Mouse (Mus musculus) hindbrain, embryonic 14.5 days (tissue): ENCODE results near the gene Ankrd52. TPM values are rescaled to one million over a fixed set of nuclear protein-coding genes. Genes with fewer than 3 reads are reported as not detected.

Experiments
- ATAC-seq: fragments of 200-750 bp; cut with Nextera tagmentation; 2 replicates; pipeline ENCODE4 v1.8.0; 2017; ENCODE audit warnings: moderate number of reproducible peaks, mild to moderate bottlenecking, moderate TSS enrichment, moderate library complexity; ENCODE audit not compliant: low FRiP score
- DNase-seq: peaks from one replicate; pipeline ENCODE4 v3.0.0-alpha.2; 2015; ENCODE audit warnings: low spot score
- H3K27ac ChIP-seq: fragments of 300-500 bp; sonication (generic); 2 replicates; pipeline ENCODE4 v1.5.1; 2014; ENCODE audit warnings: mild to moderate bottlenecking, moderate library complexity
- H3K27me3 ChIP-seq: fragments of 300-500 bp; sonication (generic); 2 replicates; pipeline ENCODE4 v1.6.1; 2014; ENCODE audit warnings: mild to moderate bottlenecking, low read length, mixed read lengths; ENCODE audit not compliant: control insufficient read depth, insufficient read depth
- H3K36me3 ChIP-seq: fragments of 300-500 bp; sonication (generic); replicated peaks from 2 replicates; pipeline ENCODE4 v1.6.1; 2014; ENCODE audit not compliant: control insufficient read depth, insufficient read depth
- H3K4me1 ChIP-seq: fragments of 300-500 bp; sonication (generic); replicated peaks from 2 replicates; pipeline ENCODE4 v1.6.1; 2014; ENCODE audit warnings: antibody characterized with exemption, low read length, mixed read lengths; ENCODE audit not compliant: control insufficient read depth, insufficient read depth
- H3K4me2 ChIP-seq: fragments of 300-500 bp; sonication (generic); replicated peaks from 2 replicates; pipeline ENCODE4 v1.6.1; 2014; ENCODE audit warnings: mild to moderate bottlenecking, moderate library complexity
- H3K4me3 ChIP-seq: fragments of 300-500 bp; sonication (generic); replicated peaks from 2 replicates; pipeline ENCODE4 v1.5.1; 2014; ENCODE audit warnings: mild to moderate bottlenecking, low read length
- H3K9ac ChIP-seq: fragments of 300-500 bp; sonication (generic); 2 replicates; pipeline ENCODE4 v1.6.1; 2014
- H3K9me3 ChIP-seq: fragments of 300-500 bp; sonication (generic); 2 replicates; pipeline ENCODE4 v1.6.1; 2016; ENCODE audit warnings: low read length; ENCODE audit not compliant: control insufficient read depth
- WGBS: fragments of 180-500 bp; shearing (Covaris S2); extraction: QIAGEN DNeasy Blood & Tissue Kit; methylation state at CpG from one replicate; pipeline ENCODE4 v1.1.7; 2014; 5-methylcytosine and 5-hydroxymethylcytosine counted together
- polyA plus RNA-seq: library from polyadenylated mRNA; unstranded; fragments of >200 nt; fragmentation: Nextera tagmentation; extraction: Ambion mirVana; gene quantifications from 2 replicates; pipeline ENCODE4 v1.2.1, GENCODE M21; 2014

Gene Ankrd52
- polyA plus RNA-seq, 1 experiment from 2014 or later: 13.0 TPM

DNA sequence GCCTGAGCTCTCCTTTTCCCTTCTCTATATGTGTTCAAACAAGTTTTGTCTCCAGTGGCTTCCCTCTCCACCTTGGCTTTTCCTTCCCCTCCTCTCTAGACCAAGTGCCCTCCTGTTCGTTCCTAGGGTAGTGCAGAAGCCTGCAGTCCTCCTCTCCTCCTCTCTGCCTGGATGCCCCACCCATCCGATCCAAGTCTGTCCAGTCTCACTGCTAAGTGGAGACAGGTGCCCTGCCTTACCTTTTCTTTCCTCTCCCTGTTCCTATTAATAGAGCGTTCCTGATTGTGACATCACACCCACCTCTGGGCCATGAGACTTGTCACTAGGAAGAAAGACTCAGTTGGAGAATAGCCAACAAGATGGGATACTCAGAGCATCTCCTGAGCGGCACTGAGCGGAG, 37.9 kb downstream of the Ankrd52 start:
- Histone ChIP-seq H3K4me3 (no peak overlapping the region), H3K27ac (no peak overlapping the region), H3K4me2 (no peak overlapping the region), H3K4me1 (peaks cover 31% of the 10 kb centered on the region), H3K36me3 (peaks cover 53% of the 10 kb centered on the region), H3K9ac (no peak overlapping the region), H3K27me3 (no peaks in the 10 kb centered on the region), H3K9me3 (no peaks in the 10 kb centered on the region)
- no peak for ATAC-seq
- no peak for DNase-seq
- WGBS: 95% methylated on average over 5 of the region's 5 CpGs

DNA sequence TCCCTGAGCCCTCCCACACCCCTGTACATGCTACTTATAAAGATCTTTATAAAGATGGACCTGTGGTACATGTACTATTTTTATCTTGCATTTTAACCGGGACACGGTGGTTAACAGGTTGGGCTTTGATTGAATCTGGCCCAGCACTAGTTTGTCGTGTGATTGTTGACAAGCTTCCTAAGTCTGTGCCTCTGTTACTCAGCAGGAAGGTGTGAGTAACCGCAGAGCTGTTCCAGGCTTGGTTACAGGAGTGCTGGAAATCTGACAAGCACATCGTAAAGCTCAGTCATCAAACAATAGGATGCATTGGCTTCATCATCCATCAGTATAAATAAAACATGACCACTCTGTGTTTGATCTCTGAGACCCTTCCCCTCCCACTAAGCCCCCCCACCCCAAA, 45.5 kb downstream of the Ankrd52 start:
- peaks cover 97% of the 10 kb centered on the region for H3K36me3 ChIP-seq
- no peak for ATAC-seq

DNA sequence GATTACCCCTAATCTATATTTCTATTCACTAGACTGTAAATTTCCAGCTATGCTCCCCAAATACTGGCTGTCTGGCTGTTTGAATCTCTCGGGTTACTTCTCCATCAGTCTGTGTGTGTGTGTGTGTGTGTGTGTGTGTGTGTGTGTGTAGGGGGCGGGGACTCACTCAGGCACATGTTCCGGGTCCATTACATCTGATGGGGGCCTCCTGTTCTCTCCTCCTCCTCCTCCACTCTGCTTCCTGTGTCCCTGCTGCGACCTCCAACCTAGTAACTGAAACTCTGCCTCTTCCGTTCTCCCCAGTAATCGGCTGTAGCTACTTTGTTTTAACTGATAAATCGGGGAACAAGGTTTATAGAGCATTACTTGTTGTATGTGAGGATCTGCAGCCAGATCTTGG, 47.7 kb downstream of the Ankrd52 start:
- no peaks in the 10 kb centered on the region for H3K9me3 ChIP-seq
- no peak overlapping the region for H3K4me3 ChIP-seq
- ATAC-seq (no peak), DNase-seq (no peak)
- H3K4me2 ChIP-seq: no peak overlapping the region
- peaks cover 90% of the 10 kb centered on the region for H3K36me3 ChIP-seq
- 81% methylated on average over 7 of the region's 7 CpGs for WGBS
- no peak overlapping the region for H3K9ac ChIP-seq
- no peak overlapping the region for H3K27ac ChIP-seq
- H3K27me3 ChIP-seq: no peaks in the 10 kb centered on the region
- H3K4me1 ChIP-seq: no peaks in the 10 kb centered on the region

More for the DNA sequence above, 45.5 kb downstream of the Ankrd52 start:
- Histone ChIP-seq H3K27ac (no peak overlapping the region), H3K4me2 (no peak overlapping the region), H3K9ac (no peak overlapping the region), H3K4me1 (no peaks in the 10 kb centered on the region), H3K9me3 (no peaks in the 10 kb centered on the region), H3K4me3 (no peak overlapping the region), H3K27me3 (no peaks in the 10 kb centered on the region)
- WGBS: 82% methylated on average over 5 of the region's 5 CpGs
- no peak for DNase-seq

DNA sequence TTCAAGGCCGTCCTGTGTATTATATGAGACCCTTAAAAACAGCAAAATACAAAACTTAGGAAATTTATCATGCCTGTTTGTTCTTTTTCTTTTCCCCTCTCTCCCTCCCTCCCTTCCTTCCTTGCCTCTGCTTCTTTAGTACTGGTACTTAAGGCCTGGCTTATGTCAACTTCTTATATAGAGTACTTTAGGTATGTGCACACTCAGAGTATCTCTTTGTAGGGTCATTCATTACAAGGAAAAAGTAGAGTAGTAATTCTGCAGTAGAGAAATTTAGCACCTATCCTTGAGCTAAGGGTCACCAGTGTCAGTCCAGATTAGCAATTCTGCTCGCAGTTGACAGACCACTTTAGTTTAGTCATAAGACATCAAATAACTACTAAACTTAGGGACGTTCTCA, 48.3 kb downstream of the Ankrd52 start:
- no peaks in the 10 kb centered on the region for H3K9me3 ChIP-seq
- no peak overlapping the region for H3K27ac ChIP-seq
- no peak overlapping the region for H3K4me3 ChIP-seq
- H3K4me2 ChIP-seq: no peak overlapping the region
- WGBS: 97% methylated on average over 3 of the region's 3 CpGs
- H3K4me1 ChIP-seq: no peaks in the 10 kb centered on the region
- H3K36me3 ChIP-seq: peaks cover 90% of the 10 kb centered on the region
- no peaks in the 10 kb centered on the region for H3K27me3 ChIP-seq
- H3K9ac ChIP-seq: no peak overlapping the region
- ATAC-seq (no peak), DNase-seq (no peak)

DNA sequence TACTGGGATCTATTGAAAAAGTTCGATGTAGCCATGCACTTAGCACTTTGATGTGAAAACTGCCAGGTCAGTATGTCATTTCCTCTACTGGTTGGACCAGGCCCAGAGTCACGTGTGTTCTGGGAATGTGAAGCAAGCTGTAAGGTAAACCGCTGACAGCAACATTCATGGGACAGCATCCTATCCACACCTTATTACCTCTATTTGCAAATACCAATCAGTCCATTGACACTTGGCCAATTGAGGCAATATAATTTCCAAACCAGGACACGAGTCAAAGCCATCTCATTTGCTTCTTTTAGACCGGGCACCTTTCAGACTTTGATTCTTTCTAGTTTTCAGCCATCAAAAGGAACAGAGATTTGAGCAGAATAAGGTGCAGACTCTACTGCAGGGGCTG, 52.1 kb downstream of the Ankrd52 start:
- Histone ChIP-seq H3K27ac (no peak overlapping the region), H3K4me2 (no peak overlapping the region), H3K4me3 (no peak overlapping the region), H3K27me3 (no peaks in the 10 kb centered on the region), H3K9me3 (no peaks in the 10 kb centered on the region), H3K4me1 (no peaks in the 10 kb centered on the region), H3K36me3 (peaks cover 85% of the 10 kb centered on the region), H3K9ac (no peak overlapping the region)
- WGBS: 94% methylated on average over 5 of the region's 5 CpGs
- DNase-seq: no peak
- ATAC-seq: no peak

DNA sequence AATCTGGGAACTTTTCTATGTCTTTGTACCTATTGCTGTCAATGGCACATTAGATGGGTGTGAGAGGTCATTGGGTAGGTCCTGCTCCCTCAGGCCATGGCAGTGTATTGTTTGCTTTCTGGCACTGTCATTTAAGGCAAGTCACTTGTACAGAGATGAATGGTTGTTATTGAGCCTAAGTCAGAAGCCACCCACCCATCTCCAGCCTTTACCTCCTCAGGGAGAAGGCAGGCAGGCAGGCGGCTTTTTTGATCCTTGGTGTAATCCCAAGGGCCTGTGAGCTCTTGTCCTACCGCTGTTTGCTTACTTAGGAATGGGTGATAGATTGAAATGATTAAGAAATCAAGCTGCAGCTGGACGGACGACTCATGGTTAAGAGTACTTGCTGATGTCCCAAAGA, 52.5 kb downstream of the Ankrd52 start:
- DNase-seq (no peak), ATAC-seq (no peak)
- H3K4me3 ChIP-seq: no peak overlapping the region
- H3K27me3 ChIP-seq: no peaks in the 10 kb centered on the region
- no peak overlapping the region for H3K27ac ChIP-seq
- H3K9me3 ChIP-seq: no peaks in the 10 kb centered on the region
- H3K4me1 ChIP-seq: no peaks in the 10 kb centered on the region
- H3K36me3 ChIP-seq: peaks cover 85% of the 10 kb centered on the region
- no peak overlapping the region for H3K9ac ChIP-seq
- WGBS: 88% methylated on average over 4 of the region's 4 CpGs
- no peak overlapping the region for H3K4me2 ChIP-seq

DNA sequence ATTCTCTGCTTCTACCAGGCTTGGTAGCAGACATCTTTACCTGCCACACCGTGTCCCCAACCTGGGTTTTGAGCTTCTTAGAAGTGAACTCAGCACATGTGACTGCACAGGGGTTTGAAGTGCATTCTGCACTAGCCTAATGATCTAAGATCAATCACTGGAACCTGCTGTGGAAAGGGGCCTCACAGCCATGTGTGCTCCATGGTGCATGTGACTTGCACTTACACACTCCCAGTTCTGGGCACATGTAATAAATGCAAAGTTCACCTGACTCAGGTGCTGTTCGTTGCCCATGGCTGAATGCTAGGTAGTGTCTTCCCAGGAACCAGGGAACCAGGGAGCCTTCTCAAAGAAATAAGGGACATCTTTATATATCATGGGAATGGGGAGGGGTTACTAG, 56.5 kb downstream of the Ankrd52 start:
- H3K9me3 ChIP-seq: no peaks in the 10 kb centered on the region
- H3K27ac ChIP-seq: no peak overlapping the region
- H3K27me3 ChIP-seq: no peaks in the 10 kb centered on the region
- DNase-seq (no peak), ATAC-seq (no peak)
- no peak overlapping the region for H3K9ac ChIP-seq
- no peaks in the 10 kb centered on the region for H3K4me1 ChIP-seq
- 98% methylated on average over 2 of the region's 2 CpGs for WGBS
- no peak overlapping the region for H3K4me2 ChIP-seq
- no peak overlapping the region for H3K4me3 ChIP-seq
- H3K36me3 ChIP-seq: peaks cover 92% of the 10 kb centered on the region

DNA sequence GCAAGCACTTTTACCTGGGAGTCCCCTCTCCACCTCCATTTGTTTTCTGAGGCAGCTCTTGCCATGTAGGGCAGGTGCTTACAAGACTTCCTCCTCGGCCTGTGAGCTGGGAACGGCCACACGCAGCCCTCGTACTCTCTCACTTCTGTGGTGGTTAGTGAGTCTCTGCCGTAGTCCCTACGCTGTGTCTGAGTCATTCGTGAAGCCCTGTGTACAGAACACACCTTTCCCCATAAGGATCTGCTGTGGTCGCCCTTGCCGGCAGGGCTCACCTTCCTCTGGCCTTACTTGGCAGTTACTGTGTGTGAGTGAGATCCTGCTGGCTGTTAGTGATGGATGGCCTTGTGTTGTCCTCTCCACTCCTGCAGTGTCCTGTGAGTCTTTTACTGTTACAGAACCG, 57.8 kb downstream of the Ankrd52 start:
- WGBS: 93% methylated on average over 10 of the region's 10 CpGs
- Histone ChIP-seq H3K27me3 (no peaks in the 10 kb centered on the region), H3K9me3 (no peaks in the 10 kb centered on the region), H3K4me3 (no peak overlapping the region), H3K36me3 (peaks cover 92% of the 10 kb centered on the region), H3K4me1 (no peaks in the 10 kb centered on the region), H3K27ac (no peak overlapping the region), H3K9ac (no peak overlapping the region), H3K4me2 (no peak overlapping the region)
- ATAC-seq (no peak), DNase-seq (no peak)

DNA sequence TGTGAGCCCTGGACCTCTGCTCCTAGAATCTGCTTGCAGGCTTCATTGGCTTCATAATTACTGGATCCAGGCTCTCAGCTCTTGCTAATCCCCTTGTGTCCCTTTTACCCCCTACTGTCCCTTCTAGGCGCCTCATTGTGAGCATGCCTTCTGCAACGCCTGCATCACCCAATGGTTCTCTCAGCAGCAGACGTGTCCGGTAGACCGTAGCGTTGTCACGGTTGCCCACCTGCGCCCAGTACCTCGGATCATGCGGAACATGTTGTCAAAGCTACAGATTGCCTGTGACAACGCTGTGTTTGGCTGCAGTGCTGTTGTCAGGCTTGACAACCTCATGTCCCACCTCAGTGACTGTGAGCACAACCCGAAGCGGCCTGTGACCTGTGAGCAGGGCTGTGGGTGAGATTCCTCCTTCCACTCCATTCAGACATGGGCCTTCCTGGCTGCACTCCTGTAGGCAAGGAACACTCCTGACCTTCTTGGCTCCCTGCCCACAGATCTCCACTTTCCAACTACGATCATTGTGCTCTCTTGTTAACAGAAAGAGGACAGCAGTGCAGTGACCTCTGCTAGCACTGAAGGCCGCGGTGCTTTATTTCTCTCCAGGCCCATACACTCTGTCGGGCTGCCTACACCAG, 58.4 kb downstream of the Ankrd52 start:
- Histone ChIP-seq H3K9ac (peak overlapping the region; percentile 12; the same call in 1 of the 2 replicates), H3K36me3 (peaks cover 92% of the 10 kb centered on the region), H3K4me2 (no peak overlapping the region), H3K4me3 (no peak overlapping the region), H3K27me3 (no peaks in the 10 kb centered on the region), H3K27ac (peak overlapping the region; percentile 38; the same call in 1 of the 2 replicates), H3K9me3 (no peaks in the 10 kb centered on the region), H3K4me1 (no peaks in the 10 kb centered on the region)
- WGBS: 68% methylated on average over 17 of the region's 17 CpGs
- ATAC-seq (no peak), DNase-seq (no peak)

DNA sequence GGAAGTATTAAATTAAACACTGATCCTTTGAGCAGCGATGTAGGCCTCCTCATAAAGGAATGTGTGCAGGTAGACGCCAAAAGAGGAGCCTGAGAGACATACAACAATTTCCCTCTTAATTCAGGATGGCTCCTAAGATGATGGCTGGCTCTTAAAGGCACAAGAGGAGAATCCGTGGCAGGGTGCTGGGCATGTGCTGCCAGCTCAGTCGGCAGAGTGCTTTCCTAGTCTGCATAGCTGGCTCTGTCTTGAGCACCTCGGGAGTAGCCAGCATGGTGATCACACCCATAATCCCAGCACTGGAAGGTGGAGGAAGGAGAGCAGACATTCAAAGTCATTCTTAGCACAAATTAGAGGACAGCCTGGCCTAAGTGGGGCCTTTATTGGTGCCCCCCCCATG, 59.0 kb downstream of the Ankrd52 start:
- Histone ChIP-seq H3K9me3 (no peaks in the 10 kb centered on the region), H3K4me2 (no peak overlapping the region), H3K27me3 (no peaks in the 10 kb centered on the region), H3K4me3 (no peak overlapping the region), H3K27ac (peak overlapping the region; percentile 38; the same call in 1 of the 2 replicates), H3K4me1 (no peaks in the 10 kb centered on the region), H3K9ac (peak overlapping the region; percentile 12), H3K36me3 (peaks cover 92% of the 10 kb centered on the region)
- WGBS: 83% methylated on average over 5 of the region's 5 CpGs
- DNase-seq (no peak), ATAC-seq (no peak)
